Mouse (Mus musculus): ENCODE data around the gene Dab1. TPM values are rescaled to one million over a fixed set of nuclear protein-coding genes. Genes with fewer than 3 reads are reported as not detected.

Dab1 gene
- polyA plus RNA-seq, 1 experiment from 2014 or later, result 24.1 TPM

- Histone ChIP-seq H3K4me2 (ENCODE audit: low read length) (no peak overlapping the region), H3K27me3 (replicated peaks; ENCODE audit: control insufficient read depth, insufficient read depth, low read length) (no peaks in the 10 kb centered on the region), H3K9me3 (ENCODE audit: control insufficient read depth, low read length) (no peaks in the 10 kb centered on the region), H3K4me1 (replicated peaks; ENCODE audit: control insufficient read depth, insufficient read depth, low read length) (no peaks in the 10 kb centered on the region), H3K9ac (ENCODE audit: low read length) (no peak overlapping the region), H3K36me3 (ENCODE audit: control insufficient read depth, insufficient read depth, low read length) (no peaks in the 10 kb centered on the region), H3K27ac (ENCODE audit: low read depth) (no peak overlapping the region), H3K4me3 (ENCODE audit: low read depth, low read length) (no peak overlapping the region)
- 74% methylated on average over 2 of the region's 2 CpGs for WGBS
- DNase-seq (ENCODE audit: low spot score), result no peak
- ATAC-seq (replicated peaks; ENCODE audit: low FRiP score, low TSS enrichment, low read depth), result no peak
Measured at GRCm38 (mm10) chr4:104307781-104308180, 688.6 kb downstream of the Dab1 start.

- no peaks in the 10 kb centered on the region for H3K9me3 ChIP-seq (ENCODE audit: control insufficient read depth, low read length)
- no peak overlapping the region for H3K4me3 ChIP-seq (ENCODE audit: low read depth, low read length)
- DNase-seq (ENCODE audit: low spot score), result no peak
- WGBS, result 77% methylated on average over 5 of the region's 5 CpGs
- H3K27me3 ChIP-seq (replicated peaks; ENCODE audit: control insufficient read depth, insufficient read depth, low read length), result no peaks in the 10 kb centered on the region
- H3K36me3 ChIP-seq (ENCODE audit: control insufficient read depth, insufficient read depth, low read length), result no peaks in the 10 kb centered on the region
- H3K4me2 ChIP-seq (ENCODE audit: low read length), result no peak overlapping the region
- ATAC-seq (replicated peaks; ENCODE audit: low FRiP score, low TSS enrichment, low read depth), result no peak
- no peaks in the 10 kb centered on the region for H3K4me1 ChIP-seq (replicated peaks; ENCODE audit: control insufficient read depth, insufficient read depth, low read length)
- H3K27ac ChIP-seq (ENCODE audit: low read depth), result no peak overlapping the region
- H3K9ac ChIP-seq (ENCODE audit: low read length), result no peak overlapping the region
Measured at GRCm38 (mm10) chr4:104326221-104326620, 707.1 kb downstream of the Dab1 start.

- Histone ChIP-seq H3K4me1 (replicated peaks; ENCODE audit: control insufficient read depth, insufficient read depth, low read length) (no peaks in the 10 kb centered on the region), H3K9ac (ENCODE audit: low read length) (no peak overlapping the region), H3K4me3 (ENCODE audit: low read depth, low read length) (no peak overlapping the region), H3K27me3 (replicated peaks; ENCODE audit: control insufficient read depth, insufficient read depth, low read length) (no peaks in the 10 kb centered on the region), H3K4me2 (ENCODE audit: low read length) (no peak overlapping the region), H3K27ac (ENCODE audit: low read depth) (no peak overlapping the region), H3K9me3 (ENCODE audit: control insufficient read depth, low read length) (no peaks in the 10 kb centered on the region), H3K36me3 (ENCODE audit: control insufficient read depth, insufficient read depth, low read length) (no peaks in the 10 kb centered on the region)
- WGBS, result 44% methylated on average over 6 of the region's 6 CpGs
- DNase-seq (ENCODE audit: low spot score) (no peak), ATAC-seq (replicated peaks; ENCODE audit: low FRiP score, low TSS enrichment, low read depth) (no peak)
Measured at GRCm38 (mm10) chr4:104331896-104332295, 712.7 kb downstream of the Dab1 start.

GRCm38 (mm10) chr4:104332399-104332798 is 713.2 kb downstream of the Dab1 start:
- Histone ChIP-seq H3K27me3 (replicated peaks; ENCODE audit: control insufficient read depth, insufficient read depth, low read length) (no peaks in the 10 kb centered on the region), H3K4me2 (ENCODE audit: low read length) (no peak overlapping the region), H3K9me3 (ENCODE audit: control insufficient read depth, low read length) (no peaks in the 10 kb centered on the region), H3K4me1 (replicated peaks; ENCODE audit: control insufficient read depth, insufficient read depth, low read length) (no peaks in the 10 kb centered on the region), H3K36me3 (ENCODE audit: control insufficient read depth, insufficient read depth, low read length) (no peaks in the 10 kb centered on the region), H3K27ac (ENCODE audit: low read depth) (no peak overlapping the region), H3K9ac (ENCODE audit: low read length) (no peak overlapping the region), H3K4me3 (ENCODE audit: low read depth, low read length) (no peak overlapping the region)
- WGBS, result 63% methylated on average over 3 of the region's 3 CpGs
- DNase-seq (ENCODE audit: low spot score) (no peak), ATAC-seq (replicated peaks; ENCODE audit: low FRiP score, low TSS enrichment, low read depth) (no peak)

GRCm38 (mm10) chr4:104337279-104337678 is 718.1 kb downstream of the Dab1 start:
- DNase-seq (ENCODE audit: low spot score), result no peak
- 77% methylated on average over 10 of the region's 10 CpGs for WGBS

GRCm38 (mm10) chr4:104338382-104338781 is 719.2 kb downstream of the Dab1 start:
- no peak for DNase-seq (ENCODE audit: low spot score)
- H3K9ac ChIP-seq (ENCODE audit: low read length), result no peak overlapping the region
- ATAC-seq (replicated peaks; ENCODE audit: low FRiP score, low TSS enrichment, low read depth), result no peak
- no peak overlapping the region for H3K4me2 ChIP-seq (ENCODE audit: low read length)
- no peaks in the 10 kb centered on the region for H3K36me3 ChIP-seq (ENCODE audit: control insufficient read depth, insufficient read depth, low read length)
- WGBS, result 90% methylated on average over 2 of the region's 2 CpGs
- H3K4me3 ChIP-seq (ENCODE audit: low read depth, low read length), result no peak overlapping the region
- no peak overlapping the region for H3K27ac ChIP-seq (ENCODE audit: low read depth)
- no peaks in the 10 kb centered on the region for H3K27me3 ChIP-seq (replicated peaks; ENCODE audit: control insufficient read depth, insufficient read depth, low read length)
- no peaks in the 10 kb centered on the region for H3K9me3 ChIP-seq (ENCODE audit: control insufficient read depth, low read length)
- H3K4me1 ChIP-seq (replicated peaks; ENCODE audit: control insufficient read depth, insufficient read depth, low read length), result no peaks in the 10 kb centered on the region

More at GRCm38 (mm10) chr4:104337279-104337678, 718.1 kb downstream of the Dab1 start:
- ATAC-seq (replicated peaks; ENCODE audit: low FRiP score, low TSS enrichment, low read depth), result no peak
- Histone ChIP-seq H3K9ac (ENCODE audit: low read length) (no peak overlapping the region), H3K27me3 (replicated peaks; ENCODE audit: control insufficient read depth, insufficient read depth, low read length) (no peaks in the 10 kb centered on the region), H3K27ac (ENCODE audit: low read depth) (no peak overlapping the region), H3K9me3 (ENCODE audit: control insufficient read depth, low read length) (no peaks in the 10 kb centered on the region), H3K36me3 (ENCODE audit: control insufficient read depth, insufficient read depth, low read length) (no peaks in the 10 kb centered on the region), H3K4me2 (ENCODE audit: low read length) (no peak overlapping the region), H3K4me3 (ENCODE audit: low read depth, low read length) (no peak overlapping the region), H3K4me1 (replicated peaks; ENCODE audit: control insufficient read depth, insufficient read depth, low read length) (no peaks in the 10 kb centered on the region)

- H3K27me3 ChIP-seq (replicated peaks; ENCODE audit: control insufficient read depth, insufficient read depth, low read length), result peaks cover 16% of the 10 kb centered on the region
- no peaks in the 10 kb centered on the region for H3K9me3 ChIP-seq (ENCODE audit: control insufficient read depth, low read length)
- no peak overlapping the region for H3K9ac ChIP-seq (ENCODE audit: low read length)
- WGBS, result 39% methylated on average over 1 of the region's 1 CpGs
- H3K4me3 ChIP-seq (ENCODE audit: low read depth, low read length), result no peak overlapping the region
- no peaks in the 10 kb centered on the region for H3K36me3 ChIP-seq (ENCODE audit: control insufficient read depth, insufficient read depth, low read length)
- ATAC-seq (replicated peaks; ENCODE audit: low FRiP score, low TSS enrichment, low read depth) (no peak), DNase-seq (ENCODE audit: low spot score) (no peak)
- H3K4me2 ChIP-seq (ENCODE audit: low read length), result no peak overlapping the region
- no peaks in the 10 kb centered on the region for H3K4me1 ChIP-seq (replicated peaks; ENCODE audit: control insufficient read depth, insufficient read depth, low read length)
- no peak overlapping the region for H3K27ac ChIP-seq (ENCODE audit: low read depth)
Measured at GRCm38 (mm10) chr4:104361345-104361744, 742.2 kb downstream of the Dab1 start.

GRCm38 (mm10) chr4:104366491-104366890 is 747.3 kb downstream of the Dab1 start:
- Histone ChIP-seq H3K36me3 (ENCODE audit: control insufficient read depth, insufficient read depth, low read length) (no peaks in the 10 kb centered on the region), H3K4me2 (ENCODE audit: low read length) (peak overlapping the region; percentile 87), H3K27me3 (replicated peaks; ENCODE audit: control insufficient read depth, insufficient read depth, low read length) (peaks cover 54% of the 10 kb centered on the region), H3K9me3 (ENCODE audit: control insufficient read depth, low read length) (no peaks in the 10 kb centered on the region), H3K4me1 (replicated peaks; ENCODE audit: control insufficient read depth, insufficient read depth, low read length) (peaks cover 5% of the 10 kb centered on the region), H3K4me3 (ENCODE audit: low read depth, low read length) (peak overlapping the region; percentile 56), H3K27ac (ENCODE audit: low read depth) (no peak overlapping the region), H3K9ac (ENCODE audit: low read length) (no peak overlapping the region)
- DNase-seq (ENCODE audit: low spot score) (no peak), ATAC-seq (replicated peaks; ENCODE audit: low FRiP score, low TSS enrichment, low read depth) (no peak)
- 16% methylated on average over 8 of the region's 8 CpGs for WGBS

- Histone ChIP-seq H3K9me3 (ENCODE audit: control insufficient read depth, low read length) (no peaks in the 10 kb centered on the region), H3K27me3 (replicated peaks; ENCODE audit: control insufficient read depth, insufficient read depth, low read length) (peaks cover 54% of the 10 kb centered on the region), H3K36me3 (ENCODE audit: control insufficient read depth, insufficient read depth, low read length) (no peaks in the 10 kb centered on the region), H3K27ac (ENCODE audit: low read depth) (no peak overlapping the region), H3K4me2 (ENCODE audit: low read length) (peak overlapping the region; percentile 87), H3K9ac (ENCODE audit: low read length) (peak overlapping the region; percentile 36), H3K4me1 (replicated peaks; ENCODE audit: control insufficient read depth, insufficient read depth, low read length) (peaks cover 8% of the 10 kb centered on the region), H3K4me3 (ENCODE audit: low read depth, low read length) (peak overlapping the region; percentile 56)
- peak; percentile 88 for ATAC-seq (replicated peaks; ENCODE audit: low FRiP score, low TSS enrichment, low read depth)
- DNase-seq (ENCODE audit: low spot score), result peak; percentile 85
- under 1% methylated on average over 66 of the region's 94 CpGs for WGBS
Measured at GRCm38 (mm10) chr4:104366894-104367740, 748.0 kb downstream of the Dab1 start.

Measured in intestine, embryonic 14.5 days (tissue).